Mouse (Mus musculus): Measurements from ENCODE around the gene Shank3. TPM values are rescaled to one million over a fixed set of nuclear protein-coding genes. Genes with fewer than 3 reads are reported as not detected.

Shank3 gene
- polyA plus RNA-seq, 1 experiment from 2014 or later: 1.0 TPM

- peak overlapping the region; percentile 49 for H3K4me3 ChIP-seq (replicated peaks; ENCODE audit: low read depth, low read length)
- TF ChIP-seq CTCF (IDR thresholded peaks at IDR 0.05; ENCODE audit: low read depth): no peak
- H3K27me3 ChIP-seq (ENCODE audit: insufficient read depth, low read length): no peaks in the 10 kb centered on the region
- peak; percentile 94 for DNase-seq (ENCODE audit: low spot score)
- peak overlapping the region; percentile 73 for H3K4me2 ChIP-seq (ENCODE audit: low read length)
- no peaks in the 10 kb centered on the region for H3K9me3 ChIP-seq (replicated peaks; ENCODE audit: low read length)
- 9% methylated on average over 44 of the region's 44 CpGs for WGBS
- H3K4me1 ChIP-seq (replicated peaks; ENCODE audit: insufficient read depth, low read length): no peaks in the 10 kb centered on the region
- no peaks in the 10 kb centered on the region for H3K36me3 ChIP-seq (ENCODE audit: insufficient read depth, low read length)
- H3K9ac ChIP-seq (ENCODE audit: low read depth, low read length): peak overlapping the region; percentile 64
- ATAC-seq (replicated peaks; ENCODE audit: low FRiP score, low read depth): peak; percentile 96
- peak overlapping the region; percentile 75 for H3K27ac ChIP-seq
These were observed 23.6 kb upstream of the Shank3 start for GRCm38 (mm10) chr15:89475611-89476474.

GRCm38 (mm10) chr15:89476475-89476815 is 23.0 kb upstream of the Shank3 start:
- ATAC-seq (replicated peaks; ENCODE audit: low FRiP score, low read depth): no peak
- H3K9ac ChIP-seq (ENCODE audit: low read depth, low read length): peak overlapping the region; percentile 64
- no peaks in the 10 kb centered on the region for H3K9me3 ChIP-seq (replicated peaks; ENCODE audit: low read length)
- peak overlapping the region; percentile 73 for H3K4me2 ChIP-seq (ENCODE audit: low read length)
- H3K36me3 ChIP-seq (ENCODE audit: insufficient read depth, low read length): no peaks in the 10 kb centered on the region
- no peaks in the 10 kb centered on the region for H3K4me1 ChIP-seq (replicated peaks; ENCODE audit: insufficient read depth, low read length)
- H3K4me3 ChIP-seq (replicated peaks; ENCODE audit: low read depth, low read length): peak overlapping the region; percentile 49
- no peak for DNase-seq (ENCODE audit: low spot score)
- 4% methylated on average over 5 of the region's 5 CpGs for WGBS
- H3K27me3 ChIP-seq (ENCODE audit: insufficient read depth, low read length): no peaks in the 10 kb centered on the region
- peak overlapping the region; percentile 75 for H3K27ac ChIP-seq
- TF ChIP-seq CTCF (IDR thresholded peaks at IDR 0.05; ENCODE audit: low read depth): no peak

DNA sequence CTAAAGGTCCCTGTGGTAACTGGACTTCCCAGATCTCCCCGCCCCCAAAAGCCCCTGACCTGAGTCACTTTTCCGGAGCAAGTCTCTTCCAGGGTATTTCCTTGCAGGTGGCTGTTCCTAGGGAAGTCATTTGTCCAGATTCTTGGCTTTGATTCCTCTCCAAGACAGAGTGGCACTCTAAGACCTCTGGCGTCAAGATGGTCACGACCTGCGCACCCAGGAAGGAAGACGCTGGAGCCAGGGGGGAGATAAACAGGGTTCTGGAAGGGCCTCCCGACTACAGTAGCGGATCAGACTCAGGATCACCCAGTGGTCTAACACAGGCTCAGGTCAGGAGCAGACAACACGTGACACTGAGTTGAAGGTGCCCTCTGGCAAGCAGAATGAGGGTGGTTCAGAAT is 22.3 kb upstream of the Shank3 start, which contains the start of gene Arsa:
Arsa (minus strand) TSS at position 335 of the 401 bp plus-strand sequence.
- TF ChIP-seq CTCF (IDR thresholded peaks at IDR 0.05; ENCODE audit: low read depth): no peak
- H3K4me2 ChIP-seq (ENCODE audit: low read length): peak within 1 kb of the TSS; percentile 73
- DNase-seq (ENCODE audit: low spot score): peak; percentile 29
- 25% methylated on average over 9 of the region's 9 CpGs for WGBS
- H3K9me3 ChIP-seq (replicated peaks; ENCODE audit: low read length): no peaks in the 10 kb centered on the region
- peak within 1 kb of the TSS; percentile 75 for H3K27ac ChIP-seq
- H3K9ac ChIP-seq (ENCODE audit: low read depth, low read length): peak within 1 kb of the TSS; percentile 64
- no peak for ATAC-seq (replicated peaks; ENCODE audit: low FRiP score, low read depth)
- no peaks in the 10 kb centered on the region for H3K27me3 ChIP-seq (ENCODE audit: insufficient read depth, low read length)
- H3K4me3 ChIP-seq (replicated peaks; ENCODE audit: low read depth, low read length): peak within 1 kb of the TSS; percentile 49
- H3K4me1 ChIP-seq (replicated peaks; ENCODE audit: insufficient read depth, low read length): no peaks in the 10 kb centered on the region
- no peaks in the 10 kb centered on the region for H3K36me3 ChIP-seq (ENCODE audit: insufficient read depth, low read length)

GRCm38 (mm10) chr15:89477806-89478205 is 21.6 kb upstream of the Shank3 start:
- DNase-seq (ENCODE audit: low spot score) (no peak), ATAC-seq (replicated peaks; ENCODE audit: low FRiP score, low read depth) (no peak)
- Histone ChIP-seq H3K4me3 (replicated peaks; ENCODE audit: low read depth, low read length) (no peak overlapping the region), H3K4me2 (ENCODE audit: low read length) (0 out of 2 replicates have a peak overlapping the region, but pooled peaks have one; percentile 7), H3K9ac (ENCODE audit: low read depth, low read length) (no peak overlapping the region), H3K4me1 (replicated peaks; ENCODE audit: insufficient read depth, low read length) (no peaks in the 10 kb centered on the region), H3K27me3 (ENCODE audit: insufficient read depth, low read length) (no peaks in the 10 kb centered on the region), H3K27ac (peak overlapping the region; percentile 75; the same call in 1 of the 2 replicates), H3K36me3 (ENCODE audit: insufficient read depth, low read length) (no peaks in the 10 kb centered on the region), H3K9me3 (replicated peaks; ENCODE audit: low read length) (no peaks in the 10 kb centered on the region)
- 52% methylated on average over 8 of the region's 8 CpGs for WGBS
- no peak for TF ChIP-seq CTCF (IDR thresholded peaks at IDR 0.05; ENCODE audit: low read depth)

- WGBS: 81% methylated on average over 3 of the region's 3 CpGs
These were observed 20.8 kb upstream of the Shank3 start for GRCm38 (mm10) chr15:89478622-89479021.

GRCm38 (mm10) chr15:89480584-89480983 is 18.8 kb upstream of the Shank3 start:
- no peak for TF ChIP-seq CTCF (IDR thresholded peaks at IDR 0.05; ENCODE audit: low read depth)
- Histone ChIP-seq H3K27ac (peak overlapping the region; percentile 51), H3K9me3 (replicated peaks; ENCODE audit: low read length) (no peaks in the 10 kb centered on the region), H3K4me1 (replicated peaks; ENCODE audit: insufficient read depth, low read length) (no peaks in the 10 kb centered on the region), H3K36me3 (ENCODE audit: insufficient read depth, low read length) (no peaks in the 10 kb centered on the region), H3K4me2 (ENCODE audit: low read length) (no peak overlapping the region), H3K9ac (ENCODE audit: low read depth, low read length) (no peak overlapping the region), H3K4me3 (replicated peaks; ENCODE audit: low read depth, low read length) (no peak overlapping the region), H3K27me3 (ENCODE audit: insufficient read depth, low read length) (no peaks in the 10 kb centered on the region)
- DNase-seq (ENCODE audit: low spot score) (peak; percentile 31), ATAC-seq (replicated peaks; ENCODE audit: low FRiP score, low read depth) (peak; percentile 7; the same call in 1 of the 2 replicates)
- 52% methylated on average over 8 of the region's 8 CpGs for WGBS

More at GRCm38 (mm10) chr15:89478622-89479021, 20.8 kb upstream of the Shank3 start:
- ATAC-seq (replicated peaks; ENCODE audit: low FRiP score, low read depth) (no peak), DNase-seq (ENCODE audit: low spot score) (no peak)
- no peak overlapping the region for H3K4me2 ChIP-seq (ENCODE audit: low read length)
- no peak overlapping the region for H3K4me3 ChIP-seq (replicated peaks; ENCODE audit: low read depth, low read length)
- TF ChIP-seq CTCF (IDR thresholded peaks at IDR 0.05; ENCODE audit: low read depth): no peak
- H3K27me3 ChIP-seq (ENCODE audit: insufficient read depth, low read length): no peaks in the 10 kb centered on the region
- no peaks in the 10 kb centered on the region for H3K4me1 ChIP-seq (replicated peaks; ENCODE audit: insufficient read depth, low read length)
- H3K36me3 ChIP-seq (ENCODE audit: insufficient read depth, low read length): no peaks in the 10 kb centered on the region
- no peak overlapping the region for H3K9ac ChIP-seq (ENCODE audit: low read depth, low read length)
- H3K9me3 ChIP-seq (replicated peaks; ENCODE audit: low read length): no peaks in the 10 kb centered on the region
- H3K27ac ChIP-seq: no peak overlapping the region

All from kidney, postnatal 0 days (tissue).